Mouse (Mus musculus) gastrocnemius, postnatal 14 days (tissue): Measurements from ENCODE around the gene Camsap3. TPM values are rescaled to one million over a fixed set of nuclear protein-coding genes. Genes with fewer than 3 reads are reported as not detected.
"Not testable (repeated sequence)": the region's sequence is repeated elsewhere in the genome, so short reads cannot be mapped to it uniquely, and the experiment has no call there.

Experiments
- DNase-seq: peaks from one replicate; pipeline ENCODE4 v3.0.0; 2021; ENCODE audit warnings: mixed read lengths
- intact Hi-C: fragments of 180-260 bp; cut with DNase I; formaldehyde crosslinking; loops from one replicate; pipeline ENCODE4 v1.15.1; 2025; ENCODE audit warnings: low total_unique reads
- long read RNA-seq, 2 experiments: library from polyadenylated mRNA; stranded (forward); transcript quantifications; one replicate each; pipeline ENCODE4 v2.0.0; 2021
- total RNA-seq, 2 experiments: library from RNA; stranded (reverse); gene quantifications; 2 replicates each; pipeline ENCODE4 v1.2.3; 2021

Camsap3 gene
- total RNA-seq: under 1 TPM; 0.55 to 0.78 TPM
- long read RNA-seq, experiment 1: 0 reads
- long read RNA-seq, experiment 2, partial matches to known transcripts: 2 of 2 reads
- long read RNA-seq, experiment 2, other reads (novel, unspliced or antisense): 0 of 2 reads

DNA sequence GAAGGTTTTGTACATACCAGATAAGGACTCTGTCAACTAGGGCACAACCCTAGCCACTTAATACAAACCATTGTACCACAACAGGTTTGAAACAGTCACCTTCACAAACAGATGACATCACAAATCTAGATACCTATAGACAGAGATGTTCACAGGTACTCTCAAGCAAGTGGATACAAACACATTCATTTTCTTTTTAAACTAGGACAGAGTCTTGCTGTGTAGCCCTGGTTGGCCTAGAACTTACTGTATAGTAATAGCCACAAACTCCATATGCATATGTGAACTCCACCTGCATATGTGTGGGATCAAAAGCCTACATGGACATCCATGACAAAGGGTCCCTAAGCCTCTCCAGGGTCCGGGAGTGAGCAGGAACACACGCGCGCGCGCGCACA lies at the start of gene Camsap3:
Camsap3 (plus strand) TSS at position 301 of the 398 bp plus-strand sequence.
- intact Hi-C loops: no loop called here
- no peak for DNase-seq

DNA sequence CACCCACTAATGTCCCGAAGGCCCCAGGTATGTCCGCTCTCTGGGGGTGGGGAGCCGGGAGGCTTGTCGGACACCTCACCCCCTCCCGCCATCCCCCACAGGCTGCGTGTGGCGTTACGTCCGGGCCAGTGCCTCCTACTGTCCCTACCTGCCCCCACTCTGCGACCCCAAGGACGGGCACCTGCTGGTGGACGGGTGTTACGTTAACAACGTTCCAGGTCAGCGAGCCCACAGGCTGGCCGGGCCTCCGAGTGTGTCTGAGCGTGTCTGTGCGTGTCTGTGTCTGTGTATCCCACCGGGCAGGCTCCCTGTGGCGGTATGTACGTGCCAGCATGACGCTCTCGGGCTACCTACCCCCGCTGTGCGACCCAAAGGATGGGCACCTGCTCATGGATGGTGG lies 49.4 kb upstream of the Camsap3 start:
- DNase-seq: no peak
- intact Hi-C loops: no loop called here

DNA sequence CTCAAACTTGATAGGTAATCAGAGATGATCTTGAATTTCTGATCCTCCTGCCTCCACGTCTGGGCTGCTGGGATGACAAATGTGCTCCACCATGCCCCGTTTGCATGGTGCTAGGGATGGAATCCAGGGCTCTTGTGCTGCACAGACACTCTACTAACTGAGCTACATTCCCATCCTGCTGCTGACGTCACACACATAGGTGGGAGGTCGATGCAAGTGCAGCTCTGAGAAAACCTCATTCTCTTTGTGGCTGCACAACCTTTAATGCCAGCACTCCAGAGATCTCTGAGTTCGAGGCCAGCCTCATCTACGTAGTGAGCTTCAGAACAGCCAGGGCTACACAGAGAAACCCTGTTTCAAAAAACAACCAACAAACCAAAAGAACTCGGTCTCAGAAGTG lies 47.9 kb upstream of the Camsap3 start:
- intact Hi-C loops: no loop called here
- DNase-seq: no peak

DNA sequence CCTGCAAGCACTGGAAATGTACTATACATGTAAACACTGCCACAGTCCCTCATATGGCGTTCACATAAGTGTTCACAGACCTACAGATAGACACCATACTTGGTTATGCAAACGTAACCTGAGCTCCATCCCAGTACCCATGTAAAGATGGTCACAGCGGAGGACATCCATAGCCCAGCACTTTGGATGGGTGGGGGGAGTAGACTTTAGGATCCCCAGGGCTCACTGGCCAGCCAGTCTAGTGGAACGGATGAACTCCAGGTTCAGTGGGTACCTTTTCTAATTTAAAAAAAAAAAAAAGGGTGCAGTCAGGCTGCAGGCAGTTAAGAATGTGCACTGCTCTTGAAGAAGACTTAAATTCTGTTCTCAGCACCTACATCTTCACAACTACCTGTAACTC lies 47.0 kb upstream of the Camsap3 start:
- DNase-seq: no peak
- intact Hi-C loops: no loop called here

DNA sequence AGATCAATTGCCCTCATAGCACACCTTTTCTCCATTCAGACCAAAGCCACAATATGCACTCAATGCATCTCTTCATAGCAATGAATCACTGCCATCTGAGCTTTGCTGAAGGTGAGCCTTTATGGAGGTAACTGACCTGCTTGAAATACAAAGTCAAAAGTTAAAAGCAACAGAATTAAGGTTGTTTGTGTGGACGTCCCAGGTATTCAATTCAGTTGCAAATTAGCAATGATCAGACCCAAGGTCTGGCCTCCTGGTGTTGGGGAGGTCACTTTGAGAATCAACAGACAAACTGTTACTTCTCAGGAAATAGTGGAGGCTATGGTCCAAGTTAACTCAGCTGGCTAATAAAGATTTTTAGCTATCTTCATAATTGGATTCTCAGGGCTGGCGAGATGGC lies 40.6 kb upstream of the Camsap3 start:
- intact Hi-C loops: no loop called here
- no peak for DNase-seq

DNA sequence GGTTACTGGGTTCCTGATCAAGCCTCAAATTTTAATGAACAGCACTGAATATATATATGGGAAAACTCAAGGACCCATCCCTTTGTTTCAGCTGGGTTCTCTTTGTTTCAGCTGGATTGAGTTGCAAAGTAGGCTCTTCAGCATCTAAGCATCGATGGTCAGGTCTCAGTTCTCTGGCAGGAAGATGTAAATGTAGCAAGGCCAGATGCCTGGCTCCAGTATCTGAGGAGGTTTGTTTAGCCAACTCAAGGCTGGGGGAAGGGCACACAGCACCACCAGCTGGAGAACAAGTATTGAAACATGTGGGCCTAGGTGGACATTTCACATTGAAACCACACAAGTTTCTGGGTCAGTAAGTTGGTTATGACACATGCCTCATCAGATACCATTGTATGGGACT lies 34.9 kb upstream of the Camsap3 start:
- intact Hi-C loops: no loop called here
- no peak for DNase-seq

DNA sequence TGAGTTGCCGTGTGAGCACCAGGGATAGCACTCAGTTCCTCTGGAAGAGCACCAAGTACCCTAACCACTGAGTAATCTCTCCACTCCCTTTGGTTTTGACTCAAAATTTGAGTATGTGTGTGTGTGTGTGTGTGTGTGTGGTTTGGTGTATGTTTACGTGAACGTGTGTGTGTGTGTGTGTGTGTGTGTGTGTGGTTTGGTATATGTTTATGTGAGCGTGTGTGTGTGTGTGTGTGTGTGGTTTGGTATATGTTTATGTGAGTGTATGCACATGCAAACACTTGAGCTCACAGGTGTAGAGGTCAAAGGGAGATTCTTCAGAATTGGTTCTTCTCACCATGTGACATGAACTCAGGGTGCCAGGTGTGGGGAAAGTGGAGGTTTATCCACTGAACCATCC lies 31.0 kb upstream of the Camsap3 start:
- intact Hi-C loops: no loop called here

DNA sequence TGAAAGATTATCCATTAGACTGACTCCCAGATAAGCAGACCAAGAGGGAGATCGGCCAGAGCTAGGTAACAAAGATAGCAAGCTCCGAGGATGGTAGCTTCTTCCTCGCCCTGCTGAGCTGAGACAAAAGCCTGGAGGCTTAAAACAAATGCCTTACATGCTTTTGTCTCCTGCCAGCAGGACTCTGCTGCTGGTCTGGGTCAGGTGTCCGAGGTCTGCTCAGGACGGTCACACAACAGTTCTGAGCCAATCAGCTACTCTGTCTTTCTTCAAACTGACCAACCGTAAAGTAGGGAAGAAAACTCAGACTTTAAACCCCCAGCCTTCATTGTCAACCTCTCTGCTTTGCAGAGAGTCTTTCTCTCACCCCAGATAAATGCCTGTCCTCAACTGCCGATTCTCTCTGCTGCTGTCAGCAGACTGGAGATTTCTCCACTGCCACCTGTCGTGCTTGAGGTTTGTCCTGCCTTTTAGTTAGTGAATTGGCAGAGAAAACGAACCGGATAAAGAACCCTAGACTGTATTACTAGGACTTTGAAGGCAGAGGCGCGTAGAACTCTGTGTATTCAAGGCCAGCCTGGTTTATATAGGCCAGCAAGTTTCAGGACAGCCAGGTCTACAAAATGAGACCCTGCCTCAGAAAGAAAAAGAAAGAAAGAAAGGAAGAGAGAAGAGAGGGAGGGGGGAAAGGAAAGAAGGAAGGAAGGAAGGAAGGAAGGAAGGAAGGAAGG lies 19.3 kb upstream of the Camsap3 start, which contains the start of gene C330021F23Rik:
C330021F23Rik (plus strand) TSS at position 350 of the 731 bp plus-strand sequence.
- DNase-seq: no peak
- intact Hi-C loops: no loop called here

More for the DNA sequence above, 31.0 kb upstream of the Camsap3 start:
- no peak for DNase-seq

DNA sequence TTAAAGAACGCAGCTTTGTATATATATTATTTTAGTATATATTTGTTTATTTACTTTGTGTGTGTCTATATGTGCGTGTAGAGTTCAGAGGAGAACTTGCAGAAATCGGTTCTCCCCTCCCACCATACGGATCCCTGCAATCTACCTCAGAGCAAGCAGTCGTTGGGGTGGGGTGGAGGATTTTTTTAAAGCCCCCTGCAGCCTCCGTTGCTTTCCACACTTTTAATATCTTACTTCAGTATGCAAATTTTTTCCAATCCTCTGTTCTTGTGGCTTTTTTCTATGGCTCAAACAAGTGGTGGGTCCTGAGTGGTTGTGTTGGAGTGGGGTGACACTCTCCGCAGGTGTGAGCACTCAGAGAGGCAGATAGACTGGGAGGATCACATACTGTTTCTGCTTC lies 18.7 kb upstream of the Camsap3 start:
- intact Hi-C loops: no loop called here
- DNase-seq: no peak

DNA sequence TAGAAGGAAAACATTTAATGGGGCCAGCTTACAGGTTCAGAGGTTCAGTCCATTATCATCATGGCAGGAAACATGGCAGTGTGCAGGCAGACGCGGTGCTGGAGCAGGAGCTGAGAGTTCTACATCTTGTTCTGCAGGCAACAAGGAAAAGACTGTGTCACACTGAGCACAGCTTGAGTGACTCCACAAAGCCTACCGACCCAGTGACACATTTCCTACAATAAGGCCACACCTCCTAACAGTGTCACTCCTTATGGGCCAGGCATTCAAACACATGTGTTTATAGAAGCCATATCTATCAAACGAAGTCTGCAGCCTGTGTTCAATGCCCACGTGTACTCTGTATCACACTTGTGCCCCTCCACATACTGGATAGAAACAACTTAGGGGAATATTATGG lies 17.3 kb upstream of the Camsap3 start:
- intact Hi-C loops: no loop called here
- no peak for DNase-seq

DNA sequence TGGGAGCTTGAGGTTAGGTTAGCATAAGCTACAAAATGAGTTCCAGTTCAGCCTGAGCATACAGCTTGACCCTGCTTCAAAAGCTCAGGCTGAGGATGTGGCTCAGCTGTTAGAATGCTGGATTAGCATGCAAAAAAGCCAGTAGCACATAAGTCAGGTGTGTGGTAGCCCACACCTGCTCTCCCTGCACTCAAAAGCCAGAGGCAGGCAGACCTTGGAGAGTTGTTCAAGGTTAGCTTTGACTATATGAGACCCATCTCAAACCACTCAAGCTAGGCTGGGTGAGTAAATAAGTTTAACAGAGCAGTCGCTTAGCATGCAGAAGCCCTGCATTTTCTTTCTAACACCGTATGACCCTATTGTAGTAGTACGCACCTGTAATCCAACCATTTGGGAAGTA lies 12.5 kb upstream of the Camsap3 start:
- no peak for DNase-seq
- intact Hi-C loops: no loop called here

DNA sequence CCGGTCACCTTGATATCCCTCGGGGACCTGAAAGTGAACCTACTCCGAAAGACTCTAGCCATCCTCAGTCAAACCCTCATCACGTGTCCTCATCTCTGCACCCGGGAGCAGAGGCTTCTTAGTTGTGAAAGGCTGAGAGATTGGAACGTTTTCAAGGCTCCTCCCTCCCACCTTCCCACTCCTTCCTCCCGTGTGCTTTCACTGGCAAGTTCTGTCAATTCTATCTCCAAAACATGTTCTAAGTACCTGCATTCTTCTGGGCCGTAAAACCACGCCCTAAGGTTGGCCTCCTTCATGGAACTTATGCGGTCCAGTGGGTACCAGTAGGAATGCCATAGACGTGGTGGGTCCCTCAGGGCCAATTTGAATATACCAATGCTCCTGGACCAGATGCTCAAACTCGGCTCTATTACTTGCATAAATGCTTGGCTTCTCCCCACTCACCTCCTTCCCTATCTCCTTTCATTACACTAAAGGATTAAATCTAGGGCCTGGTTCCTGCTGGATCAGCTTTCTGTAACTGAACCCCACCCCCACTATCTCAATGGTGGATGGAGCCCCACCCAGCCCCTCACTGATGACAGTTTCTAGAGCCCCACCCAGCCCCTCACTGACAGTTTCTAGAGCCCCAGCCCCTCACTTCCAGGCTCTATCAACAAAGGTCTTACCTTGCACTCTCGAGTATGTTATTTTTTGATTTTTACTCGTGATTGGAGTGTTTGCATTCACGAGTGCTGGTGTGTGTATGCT lies 10.7 kb upstream of the Camsap3 start:
- no peak for DNase-seq
- intact Hi-C loops: no loop called here

DNA sequence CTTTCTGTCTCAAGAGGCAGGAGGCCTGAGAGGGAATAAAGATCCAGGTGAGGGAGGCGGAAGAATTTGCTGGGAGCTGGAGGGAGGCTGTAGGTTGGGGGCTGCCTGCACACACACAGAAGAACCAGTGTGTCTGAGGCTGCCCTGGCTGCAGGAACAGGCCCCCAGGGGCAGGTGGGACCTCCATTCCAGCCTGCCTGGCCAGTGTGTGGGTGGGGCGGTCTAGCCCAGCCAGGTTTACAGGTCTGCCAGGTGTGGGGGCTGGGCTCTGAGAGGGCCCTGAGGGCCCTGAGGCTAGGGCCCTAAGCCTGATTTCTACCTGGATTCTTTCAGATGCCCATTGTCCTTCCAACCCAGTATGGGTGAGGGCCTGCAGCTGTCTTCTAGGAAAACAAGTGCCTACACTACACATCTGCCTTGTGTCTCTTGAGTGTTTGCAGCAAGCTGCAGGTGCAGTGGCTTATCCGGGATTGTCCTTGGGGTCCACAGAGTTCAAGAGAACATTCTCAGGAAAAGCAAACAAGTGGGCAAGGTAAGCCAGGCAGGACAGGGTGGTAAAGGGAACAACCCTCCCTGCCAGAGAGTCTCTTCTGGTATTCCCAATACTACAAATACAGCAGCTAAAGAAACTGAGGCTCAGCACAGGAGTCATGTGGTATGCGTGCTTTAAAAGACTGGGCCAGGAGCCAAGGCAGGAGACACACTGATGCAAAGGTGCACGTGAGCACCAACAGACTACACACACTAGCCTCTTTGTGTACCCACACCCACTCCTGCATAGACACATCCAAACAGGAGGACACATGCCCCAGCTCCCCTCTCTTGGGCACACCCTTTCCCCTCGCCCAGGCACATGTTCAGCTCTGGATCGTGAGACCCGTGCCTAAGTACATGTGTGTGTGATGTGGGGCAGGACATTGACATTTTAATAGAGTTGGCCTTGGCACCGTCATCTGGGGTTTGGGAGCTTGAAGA lies 7.4 kb upstream of the Camsap3 start:
- intact Hi-C loops: no loop called here
- DNase-seq: no peak

DNA sequence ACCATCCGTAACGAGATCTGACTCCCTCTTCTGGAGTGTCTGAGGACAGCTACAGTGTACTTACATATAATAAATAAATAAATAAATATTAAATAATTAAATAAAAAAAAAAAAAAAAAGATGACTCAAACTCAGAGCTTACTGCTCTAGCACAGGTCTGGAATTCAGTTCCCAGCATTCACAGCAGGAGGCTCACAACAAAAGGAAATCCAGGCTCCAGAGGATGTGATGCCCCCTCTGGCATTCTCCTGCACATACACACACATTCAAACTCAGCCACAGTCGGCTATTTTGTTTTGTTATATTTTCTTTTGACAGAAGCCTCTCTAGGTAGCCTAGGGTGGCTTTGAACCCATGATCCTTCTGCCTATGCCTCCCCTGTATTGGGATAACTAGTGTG lies 5.1 kb upstream of the Camsap3 start:
- intact Hi-C loops: not testable (repeated sequence)

DNA sequence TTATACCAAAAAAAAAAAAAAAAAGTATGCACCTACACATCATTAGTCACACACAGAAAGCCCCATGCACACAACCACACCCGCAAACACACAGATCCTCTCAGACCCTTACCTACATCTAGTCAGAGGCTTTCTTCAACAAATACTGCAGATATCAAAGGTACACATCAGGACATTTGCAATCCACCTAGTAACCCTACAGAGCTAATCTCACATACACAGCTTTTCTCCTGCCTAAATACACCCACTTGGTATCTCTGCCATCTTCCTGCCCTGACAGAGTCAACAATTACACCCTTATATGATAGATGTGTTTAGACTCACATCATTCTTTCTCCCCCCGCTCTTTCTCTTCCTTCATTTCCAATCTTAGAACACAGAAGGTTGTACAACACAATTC lies 641 bp upstream of the Camsap3 start:
- DNase-seq: no peak
- intact Hi-C loops: no loop called here

More for the DNA sequence above, 5.1 kb upstream of the Camsap3 start:
- not testable (repeated sequence) for DNase-seq

DNA sequence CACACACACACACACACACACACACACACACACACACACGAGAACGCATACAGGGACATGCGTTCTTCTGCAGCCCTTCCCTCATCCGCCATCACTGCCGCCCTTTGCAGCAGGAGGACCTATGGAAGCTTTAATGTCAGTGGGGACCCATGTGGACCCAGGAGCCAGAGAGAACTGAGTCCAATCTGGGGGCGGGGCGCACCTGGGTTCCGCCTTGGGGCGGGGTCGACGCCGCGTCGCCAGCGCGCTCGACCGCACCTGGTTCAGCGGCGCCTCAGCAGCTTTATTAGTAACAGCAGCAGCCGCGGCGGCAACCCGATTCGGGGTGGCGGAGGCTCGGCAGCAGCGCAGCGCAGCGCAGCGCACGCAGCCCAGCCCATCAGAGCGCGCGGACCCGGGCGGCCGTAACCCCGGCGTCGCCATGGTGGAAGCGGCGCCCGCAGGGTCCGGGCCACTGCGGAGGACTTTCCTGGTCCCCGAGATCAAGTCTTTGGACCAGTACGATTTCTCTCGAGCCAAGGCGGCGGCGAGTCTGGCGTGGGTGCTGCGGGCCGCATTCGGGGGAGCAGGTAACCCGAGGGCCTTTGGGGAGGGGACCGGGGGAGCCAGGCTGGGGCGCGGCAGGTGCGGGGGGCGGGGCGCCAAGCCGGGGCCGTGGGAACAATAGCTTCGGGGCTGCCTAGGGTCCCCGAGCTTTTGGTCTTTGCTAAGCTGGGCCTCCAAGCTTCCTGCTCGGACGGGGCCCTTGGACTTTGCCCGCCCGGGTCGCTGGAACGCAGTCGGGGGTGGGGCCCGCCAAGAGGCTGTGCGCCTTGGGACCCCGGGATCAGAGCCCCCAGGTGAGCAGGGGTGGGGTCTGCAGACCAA lies 531 bp downstream of the Camsap3 start:
- no peak for DNase-seq
- intact Hi-C loops: no loop called here

DNA sequence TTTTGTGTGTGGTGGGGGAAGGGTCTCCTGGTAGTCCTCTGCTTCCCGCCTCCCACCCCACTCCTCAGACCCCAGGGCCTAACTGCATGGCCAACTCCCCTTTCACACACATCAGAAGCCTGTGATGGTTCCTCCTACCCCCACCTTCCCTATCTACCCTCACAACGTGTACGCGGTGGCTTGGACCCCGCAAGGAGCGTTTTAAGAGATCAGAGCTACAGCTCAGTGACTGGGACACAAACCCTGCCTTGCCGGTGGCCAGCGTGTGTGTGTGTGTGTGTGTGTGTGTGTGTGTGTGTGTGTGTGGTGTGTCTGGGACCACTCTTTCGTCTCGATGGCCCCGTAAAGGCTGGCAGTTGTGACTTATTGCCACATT lies 1.2 kb downstream of the Camsap3 start:
- DNase-seq: no peak
- intact Hi-C loops: no loop called here

DNA sequence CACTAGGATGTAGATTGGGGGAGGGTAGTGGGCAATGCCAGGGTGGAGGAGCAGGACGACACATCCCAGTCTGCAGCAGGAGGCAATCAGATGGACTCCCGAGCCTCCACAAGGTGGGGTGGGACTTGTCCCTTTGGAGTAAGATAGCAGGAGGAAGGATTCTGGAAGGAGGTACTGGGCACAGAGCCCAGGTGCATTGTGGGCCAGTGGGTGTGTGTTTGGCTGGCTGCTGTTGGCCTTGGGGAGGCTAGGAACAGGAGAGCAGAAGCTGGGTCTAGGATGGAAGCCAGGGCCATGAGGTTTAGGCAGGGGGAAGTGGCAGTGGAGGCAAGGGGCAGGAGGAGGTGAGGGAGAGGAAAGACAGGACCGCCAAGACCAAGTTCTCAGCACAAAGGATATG lies 6.4 kb downstream of the Camsap3 start:
- DNase-seq: no peak
- intact Hi-C loops: no loop called here

DNA sequence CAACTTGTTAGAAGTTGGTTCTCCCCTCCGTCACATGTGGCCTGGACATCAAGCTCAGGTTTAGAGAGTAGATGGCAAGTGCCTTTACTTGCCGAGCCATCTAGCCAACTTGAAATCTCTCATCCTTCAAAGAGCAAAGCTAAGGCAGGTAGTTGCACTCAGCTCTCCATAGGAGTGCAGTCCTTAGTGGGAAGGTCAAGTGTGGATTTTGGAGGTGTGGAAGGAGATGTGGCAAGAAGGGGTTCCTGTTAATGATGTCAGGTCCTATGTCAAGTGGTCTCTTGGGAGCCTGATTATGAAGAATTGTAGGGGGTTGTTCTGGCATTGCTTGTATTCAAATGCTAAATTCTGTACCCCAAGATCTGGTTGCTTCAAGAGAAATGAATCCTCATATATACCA lies 7.4 kb downstream of the Camsap3 start:
- no peak for DNase-seq
- intact Hi-C loops: no loop called here
